Mouse (Mus musculus) brain, embryonic 14.5 days (tissue): ENCODE measurements around the gene Rbp4. TPM values are rescaled to one million over a fixed set of nuclear protein-coding genes. Genes with fewer than 3 reads are reported as not detected.

Source experiments
- DNase-seq: peaks from one replicate; pipeline ENCODE4 v3.0.0-alpha.2; 2011; ENCODE audit warnings: low read depth
- CTCF ChIP-seq: fragments of 200-500 bp; IDR thresholded peaks from 2 replicates; pipeline ENCODE4 v1.5.1; 2012; ENCODE audit warnings: inconsistent platforms, mild to moderate bottlenecking, moderate library complexity, borderline replicate concordance; ENCODE audit not compliant: insufficient read depth, insufficient read length; ENCODE audit errors: extremely low read depth
- POLR2A ChIP-seq: fragments of 200-500 bp; IDR thresholded peaks from 2 replicates; pipeline ENCODE4 v1.6.1; 2012; ENCODE audit warnings: mild to moderate bottlenecking, inconsistent platforms, borderline replicate concordance; ENCODE audit not compliant: poor library complexity, insufficient read depth, insufficient read length, severe bottlenecking; ENCODE audit errors: extremely low read depth
- polyA plus RNA-seq: library from polyadenylated mRNA; depleted of rRNA; stranded (reverse); fragments of >200 nt; gene quantifications from 2 replicates; pipeline ENCODE4 v1.2.3, GENCODE M21; 2012

Gene Rbp4
- polyA plus RNA-seq, 1 experiment = 2.4 TPM

DNA sequence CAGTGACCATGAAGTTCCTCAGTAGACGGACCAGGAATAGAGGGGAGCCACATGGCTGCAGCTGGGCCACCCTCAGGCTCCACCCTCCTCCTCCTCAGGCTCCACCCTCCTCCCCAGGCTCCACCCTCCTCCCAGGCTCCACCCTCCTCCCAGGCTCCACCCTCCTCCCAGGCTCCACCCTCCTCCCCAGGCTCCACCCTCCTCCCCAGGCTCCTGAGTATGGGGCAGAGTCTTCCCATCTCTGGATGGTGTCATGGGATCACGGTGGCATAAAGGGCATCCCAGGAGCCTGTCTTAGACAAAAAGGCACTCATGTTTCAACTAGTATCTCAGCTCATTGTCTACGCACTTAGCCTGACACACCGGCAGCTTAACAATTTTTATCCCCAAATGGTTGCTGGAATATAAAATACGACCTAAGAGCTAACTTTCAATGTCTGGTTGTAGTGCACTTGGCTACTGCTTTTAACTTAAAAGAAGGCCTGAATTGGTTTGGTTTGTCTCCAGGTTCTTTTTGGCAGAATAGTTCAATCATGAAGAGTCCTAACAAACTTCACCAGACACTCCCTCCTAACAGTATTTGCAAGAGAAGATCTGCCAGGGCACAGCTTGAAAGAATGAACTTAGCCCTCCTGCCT is 4.8 kb downstream of the Rbp4 start:
- TF ChIP-seq CTCF (no peak), POLR2A (no peak)
- DNase-seq = no peak

DNA sequence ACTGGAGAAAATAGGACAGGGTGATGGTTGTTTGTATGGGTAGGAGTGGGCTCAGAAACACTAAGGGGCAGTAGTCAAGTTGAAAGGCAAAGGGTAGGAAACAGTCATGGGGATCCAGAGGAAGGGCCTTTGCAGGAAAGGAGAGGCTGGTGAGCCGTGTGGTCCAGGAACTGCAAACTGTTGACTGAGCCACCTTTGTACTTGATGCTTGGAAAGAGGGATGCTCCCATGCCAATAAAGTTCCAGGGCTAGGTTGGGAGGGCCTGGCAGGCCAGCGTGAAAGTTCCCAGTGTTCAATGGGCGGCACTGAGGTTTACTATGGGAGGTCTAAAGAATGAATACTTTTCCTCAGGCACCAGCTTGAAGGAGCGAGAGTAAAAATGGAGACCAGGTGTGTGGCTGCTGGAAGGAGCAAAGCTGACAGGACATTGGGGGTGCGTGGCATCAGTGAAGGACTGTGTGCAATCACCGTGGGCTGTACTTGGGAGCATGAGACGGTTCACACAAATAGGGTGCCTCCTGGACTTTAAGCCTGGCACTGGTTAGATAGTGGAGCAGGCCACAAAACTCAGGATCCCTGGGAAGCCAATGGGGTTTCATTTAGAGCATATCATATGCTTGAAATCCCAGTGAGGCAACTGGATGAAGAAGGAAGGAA is 10.1 kb downstream of the Rbp4 start:
- no peak for TF ChIP-seq POLR2A
- TF ChIP-seq CTCF = no peak
- DNase-seq = no peak

DNA sequence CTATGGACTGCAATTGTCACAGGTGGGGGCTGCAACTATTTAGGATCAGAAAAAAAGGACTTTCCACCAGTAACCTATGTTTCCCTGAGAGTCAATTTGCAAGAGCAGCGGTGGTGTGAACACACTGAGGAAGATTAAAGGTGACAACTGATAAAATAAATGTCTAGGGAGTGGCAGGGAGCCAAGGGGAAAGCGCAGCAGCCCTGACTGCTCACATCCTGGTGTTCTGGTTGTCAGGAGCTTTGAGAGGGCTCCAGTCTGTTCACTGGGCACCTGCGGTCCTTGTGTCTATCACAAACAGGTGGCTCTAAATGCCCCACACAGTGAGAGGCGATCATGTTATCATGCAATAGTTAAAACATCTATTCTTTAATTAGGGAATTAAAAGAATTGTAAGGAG is 12.5 kb downstream of the Rbp4 start:
- TF ChIP-seq POLR2A = no peak
- no peak for TF ChIP-seq CTCF
- DNase-seq = peak; percentile 7

DNA sequence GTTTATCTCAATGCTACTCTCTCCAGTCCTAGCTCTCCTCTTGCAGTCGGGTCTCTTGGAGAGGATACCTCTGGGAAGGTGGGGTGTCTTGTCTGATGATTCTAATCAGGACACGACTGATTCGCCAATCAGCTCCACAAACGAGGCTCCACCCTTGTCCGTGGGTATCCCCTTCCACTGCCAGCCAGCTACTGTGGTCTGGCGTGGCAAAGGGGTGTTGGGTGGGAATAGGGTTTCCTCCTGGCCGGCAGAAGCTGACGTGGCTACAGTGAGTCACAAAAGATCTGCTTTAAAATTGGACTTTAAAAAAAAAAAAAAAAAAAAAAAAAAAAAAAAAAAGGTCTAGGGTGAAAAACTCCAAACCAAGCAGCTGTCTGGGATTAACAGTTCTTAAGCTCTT is 14.0 kb downstream of the Rbp4 start:
- no peak for TF ChIP-seq CTCF
- no peak for TF ChIP-seq POLR2A
- DNase-seq = no peak

DNA sequence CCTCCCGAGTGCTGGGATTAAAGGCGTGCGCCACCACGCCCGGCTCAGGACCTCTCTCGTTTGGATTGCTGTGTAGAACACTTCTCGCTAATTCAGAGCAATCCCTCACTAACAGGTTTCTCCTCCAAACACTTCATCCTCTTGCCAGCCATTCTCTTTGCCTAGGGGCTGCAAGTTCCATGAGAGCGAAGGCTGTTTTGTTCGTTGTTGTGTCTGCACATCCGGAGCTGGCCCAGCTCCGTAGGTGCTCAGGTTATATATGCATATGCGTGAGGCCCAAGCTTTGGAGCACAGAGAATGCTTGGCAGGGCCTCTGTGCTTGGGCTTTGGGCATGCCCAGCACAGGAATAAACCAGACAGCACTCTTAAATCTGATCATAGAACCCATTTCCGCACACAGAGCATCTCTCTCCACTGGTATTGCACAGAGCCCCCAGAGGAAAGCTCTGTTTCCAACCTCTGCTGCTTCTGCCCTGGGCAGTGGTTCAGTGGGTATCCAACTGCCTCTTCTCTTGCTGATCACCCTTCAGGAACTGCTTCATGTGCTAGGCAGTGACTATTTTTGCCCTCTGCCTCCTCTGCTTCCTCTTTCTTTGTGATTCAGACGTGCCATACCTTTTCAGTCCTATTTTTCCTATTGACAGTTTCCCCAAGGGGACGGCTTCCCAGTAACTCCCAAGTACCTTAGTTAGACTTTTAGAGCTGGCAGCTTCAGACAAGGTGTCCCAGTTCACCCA is 15.4 kb downstream of the Rbp4 start:
- TF ChIP-seq CTCF (no peak), POLR2A (no peak)
- DNase-seq = no peak

DNA sequence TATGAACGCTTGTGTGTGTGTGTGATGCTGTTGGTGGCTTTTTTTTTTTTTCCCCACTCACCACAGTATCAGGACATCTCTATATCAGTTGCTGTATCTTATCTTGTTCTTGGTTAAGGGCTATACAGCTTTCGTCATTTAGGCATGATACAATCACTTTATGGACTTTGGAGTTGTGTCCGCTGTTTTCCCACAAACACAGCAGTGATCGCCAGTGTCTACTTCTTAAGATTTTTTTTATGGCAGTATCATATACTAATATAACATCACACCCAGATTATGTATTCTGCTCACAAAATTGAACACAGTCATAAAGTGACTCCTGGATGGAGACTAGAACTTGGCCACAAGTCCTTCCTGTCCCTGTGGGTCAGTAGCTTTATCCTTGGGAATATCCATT is 17.2 kb downstream of the Rbp4 start:
- TF ChIP-seq CTCF (no peak), POLR2A (no peak)
- DNase-seq = no peak

DNA sequence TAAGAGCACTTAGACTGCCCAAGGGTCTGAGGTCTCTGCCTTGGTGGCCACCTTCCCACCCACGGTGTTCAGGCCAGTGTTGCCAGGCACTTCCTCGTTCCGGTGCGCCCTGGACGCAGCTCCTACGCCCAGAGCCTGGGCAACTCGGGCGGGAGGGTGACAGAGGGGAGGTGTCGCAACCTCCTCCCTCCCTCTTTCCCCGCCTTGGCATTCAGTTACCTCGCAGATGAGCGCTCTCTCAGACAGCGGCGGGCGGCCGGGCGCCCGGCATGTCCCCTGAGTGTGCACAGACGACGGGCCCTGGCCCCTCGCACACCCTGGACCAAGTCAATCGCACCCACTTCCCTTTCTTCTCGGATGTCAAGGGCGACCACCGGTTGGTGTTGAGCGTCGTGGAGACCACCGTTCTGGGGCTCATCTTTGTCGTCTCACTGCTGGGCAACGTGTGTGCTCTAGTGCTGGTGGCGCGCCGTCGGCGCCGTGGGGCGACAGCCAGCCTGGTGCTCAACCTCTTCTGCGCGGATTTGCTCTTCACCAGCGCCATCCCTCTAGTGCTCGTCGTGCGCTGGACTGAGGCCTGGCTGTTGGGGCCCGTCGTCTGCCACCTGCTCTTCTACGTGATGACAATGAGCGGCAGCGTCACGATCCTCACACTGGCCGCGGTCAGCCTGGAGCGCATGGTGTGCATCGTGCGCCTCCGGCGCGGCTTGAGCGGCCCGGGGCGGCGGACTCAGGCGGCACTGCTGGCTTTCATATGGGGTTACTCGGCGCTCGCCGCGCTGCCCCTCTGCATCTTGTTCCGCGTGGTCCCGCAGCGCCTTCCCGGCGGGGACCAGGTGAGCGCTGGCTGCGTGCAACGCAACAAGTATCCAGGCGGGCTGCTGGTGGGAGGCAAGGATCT is 28.0 kb downstream of the Rbp4 start, which contains the start of gene Ffar4:
Gene Ffar4 (plus strand): TSS at position 214 of the 901 bp plus-strand sequence.
- DNase-seq = peak; percentile 18
- TF ChIP-seq POLR2A = no peak
- TF ChIP-seq CTCF = no peak

DNA sequence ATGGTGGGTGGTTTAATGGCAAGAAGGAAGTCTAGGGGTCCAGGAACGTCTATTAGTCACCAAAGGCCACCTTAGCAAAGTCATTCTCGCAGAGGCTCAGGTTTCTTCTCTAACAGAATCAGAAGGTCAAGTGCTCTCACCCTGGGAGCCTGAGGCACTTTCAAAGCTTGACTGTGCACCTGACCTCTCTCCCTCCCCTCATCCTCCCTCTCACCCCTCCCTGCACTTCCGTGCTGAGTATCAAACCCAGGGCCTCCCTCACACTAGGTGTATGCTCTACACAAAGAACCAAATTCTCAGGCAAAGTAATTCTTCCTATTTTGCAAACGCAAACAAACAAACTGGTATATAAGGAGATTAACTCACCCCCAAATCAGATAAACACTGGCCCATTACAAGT is 28.9 kb downstream of the Rbp4 start:
- no peak for DNase-seq
- TF ChIP-seq POLR2A (no peak), CTCF (no peak)

DNA sequence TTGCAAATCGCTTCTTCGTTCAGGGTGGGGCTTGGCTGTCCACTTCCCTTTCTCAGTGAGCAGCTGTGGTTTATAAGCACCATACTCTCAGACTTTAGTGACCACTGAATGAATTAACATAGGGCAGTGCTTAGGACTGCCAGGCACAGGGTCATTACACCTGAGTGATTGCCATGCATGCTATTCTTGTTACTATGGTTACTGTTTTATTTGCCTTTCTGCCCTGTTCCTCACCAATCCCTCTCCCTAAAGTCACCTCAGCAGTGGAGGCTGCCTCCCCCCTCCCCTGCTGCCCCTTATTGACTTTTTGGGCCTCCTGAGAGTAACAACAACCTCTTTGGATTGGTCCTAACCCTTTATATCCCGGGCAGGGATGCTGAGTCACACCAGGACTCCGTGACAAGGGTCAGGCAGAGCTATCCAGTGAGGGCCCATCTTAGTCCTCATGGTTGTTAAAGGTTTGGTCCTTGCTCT is 33.5 kb downstream of the Rbp4 start:
- no peak for DNase-seq
- TF ChIP-seq CTCF (no peak), POLR2A (no peak)

DNA sequence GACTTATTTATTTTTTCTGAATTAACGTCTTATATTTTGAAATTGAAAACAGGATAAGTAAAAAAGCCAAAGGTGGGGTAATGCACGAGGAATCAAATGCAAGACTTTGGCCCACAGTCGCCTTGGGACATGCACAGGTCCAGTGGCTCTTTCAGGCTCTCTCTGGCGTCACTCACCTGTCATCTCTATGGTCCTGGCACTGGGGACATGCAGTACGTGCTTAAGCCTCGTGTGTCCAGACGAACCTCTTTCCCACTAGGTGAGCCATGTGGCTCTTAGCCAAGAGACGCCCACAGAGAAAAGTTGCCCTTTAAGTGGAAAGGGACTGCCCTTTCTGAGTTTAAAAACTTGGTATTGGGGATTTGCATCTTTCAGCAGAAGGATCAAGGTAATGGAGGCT is 35.7 kb downstream of the Rbp4 start:
- TF ChIP-seq POLR2A = no peak
- TF ChIP-seq CTCF = no peak
- no peak for DNase-seq

DNA sequence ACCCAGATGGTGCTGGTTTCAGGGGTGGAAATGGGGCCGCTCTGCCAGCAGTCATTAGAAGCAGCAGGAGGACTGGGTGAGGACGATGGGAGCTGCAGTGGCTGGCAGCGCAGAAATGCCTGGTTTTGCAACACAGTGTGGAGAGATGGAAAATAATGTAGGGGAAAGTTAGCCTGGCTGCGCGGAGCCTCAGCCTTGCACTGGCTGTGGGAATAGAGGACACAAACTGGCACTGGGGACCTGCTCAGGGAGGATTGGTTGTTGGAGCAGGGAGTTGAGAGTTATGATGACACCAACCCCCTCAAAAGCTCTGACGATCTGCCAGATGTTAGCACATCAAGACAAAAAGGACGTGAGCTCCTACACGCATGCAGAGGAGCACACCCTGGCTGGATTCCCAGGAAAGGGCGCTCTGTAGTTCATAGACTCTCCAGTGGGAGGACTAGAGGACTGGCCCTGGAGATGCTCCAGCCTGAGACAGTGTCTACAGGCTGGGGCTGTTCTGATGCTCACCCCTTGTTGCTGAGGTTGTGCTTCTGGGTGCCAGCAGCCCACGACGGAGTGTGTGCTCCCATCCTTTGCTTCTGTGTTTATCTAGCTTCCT is 38.0 kb downstream of the Rbp4 start:
- DNase-seq = peak; percentile 53
- TF ChIP-seq CTCF (peak; percentile 53; the same call in 1 of the 2 replicates), POLR2A (no peak)

DNA sequence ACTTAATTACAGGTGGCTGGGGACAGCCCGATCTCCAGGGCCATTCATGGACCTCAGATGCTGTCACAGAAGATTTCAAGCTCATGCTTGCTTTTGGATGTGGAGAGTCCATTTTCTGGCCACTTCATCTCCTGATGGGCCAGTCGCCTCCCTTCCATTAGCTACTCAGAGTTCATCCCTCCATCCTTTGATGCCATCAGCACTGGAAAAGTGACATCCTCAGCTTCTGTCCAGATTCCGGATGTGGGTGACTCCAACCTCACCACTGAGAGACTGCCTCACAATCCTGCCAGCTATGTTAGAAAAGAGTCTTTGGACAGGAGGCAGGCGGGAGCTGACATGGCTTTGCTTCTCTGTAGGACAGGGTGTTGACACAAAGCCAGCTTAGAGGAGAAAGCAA is 39.2 kb downstream of the Rbp4 start:
- TF ChIP-seq POLR2A = no peak
- no peak for TF ChIP-seq CTCF
- DNase-seq = no peak
